Mouse (Mus musculus) heart, adult 2 months (tissue): ENCODE results near the gene Foxn2. TPM values are rescaled to one million over a fixed set of nuclear protein-coding genes. Genes with fewer than 3 reads are reported as not detected.
A peak's percentile ranks its signal among the peaks of the same experiment; 100 is the strongest.

ENCODE experiments used
- DNase-seq, 2 experiments: peaks; one replicate each; pipeline ENCODE4 v3.0.0; 2021
- H3K27ac ChIP-seq: fragments of 200-600 bp; 2 replicates; pipeline ENCODE4 v1.8.1; 2022
- H3K27me3 ChIP-seq: fragments of 200-500 bp; 2 replicates; pipeline ENCODE4 v1.6.1; 2012; ENCODE audit warnings: mild to moderate bottlenecking, low read length, inconsistent platforms, mixed read lengths; ENCODE audit not compliant: control insufficient read depth, insufficient read depth
- H3K36me3 ChIP-seq: fragments of 200-500 bp; 2 replicates; pipeline ENCODE4 v1.6.1; 2012; ENCODE audit warnings: low read length, inconsistent platforms; ENCODE audit not compliant: control insufficient read depth, insufficient read depth
- H3K4me1 ChIP-seq: fragments of 200-500 bp; 2 replicates; pipeline ENCODE4 v1.6.1; 2011; ENCODE audit warnings: low read length; ENCODE audit not compliant: control insufficient read depth, insufficient read depth
- H3K4me3 ChIP-seq: fragments of 200-600 bp; 2 replicates; pipeline ENCODE4 v1.8.1; 2022
- H3K79me2 ChIP-seq: fragments of 200-500 bp; replicated peaks from 2 replicates; pipeline ENCODE4 v1.6.1; 2012; ENCODE audit warnings: mild to moderate bottlenecking, inconsistent platforms, low read length, moderate library complexity, mixed read lengths; ENCODE audit not compliant: control insufficient read depth, insufficient read depth
- H3K9ac ChIP-seq: fragments of 200-500 bp; 2 replicates; pipeline ENCODE4 v1.6.1; 2012; ENCODE audit warnings: low read depth, mild to moderate bottlenecking, control low read depth, inconsistent platforms, low read length, mixed read lengths
- CTCF ChIP-seq: fragments of 200-600 bp; IDR thresholded peaks from 2 replicates; pipeline ENCODE4 v1.8.1; 2022; ENCODE audit warnings: antibody characterized with exemption, mild to moderate bottlenecking, moderate library complexity
- EP300 ChIP-seq: fragments of 200-500 bp; IDR thresholded peaks from 2 replicates; pipeline ENCODE4 v1.6.1; 2011; ENCODE audit warnings: low read depth, low read length, control low read depth; ENCODE audit not compliant: insufficient read depth
- POLR2A ChIP-seq: fragments of 200-500 bp; IDR thresholded peaks from 2 replicates; pipeline ENCODE4 v1.6.1; 2011; ENCODE audit warnings: mild to moderate bottlenecking, low read depth, low read length, control low read depth; ENCODE audit not compliant: insufficient read depth
- WGBS: fragments of 180-500 bp; shearing (Covaris S2); methylation state at CpG from one replicate; pipeline ENCODE4 v1.1.7; 2018; 5-methylcytosine and 5-hydroxymethylcytosine counted together
- intact Hi-C: fragments of 180-260 bp; cut with DNase I; formaldehyde crosslinking; loops from one replicate; pipeline ENCODE4 v1.15.1; 2025
- long read RNA-seq: library from polyadenylated mRNA; stranded (forward); transcript quantifications from one replicate; pipeline ENCODE4 v2.0.0, GENCODE M21; 2021
- polyA plus RNA-seq: library from polyadenylated mRNA; depleted of rRNA; stranded (reverse); fragments of >200 nt; gene quantifications from 2 replicates; pipeline ENCODE4 v1.2.3, GENCODE M21; 2012; rRNA removed
- total RNA-seq, 2 experiments: library from RNA; stranded (reverse); gene quantifications; 2 replicates each; pipeline ENCODE4 v1.2.3; 2021

The Foxn2 gene
- 1 to 10 TPM; 7.4 to 9.4 TPM for total RNA-seq
- polyA plus RNA-seq: 2.6 and 2.8 TPM in 2 replicates
- long read RNA-seq, full-length matches to known transcripts: 1 of 3 reads
- long read RNA-seq, partial matches to known transcripts: 0 of 3 reads
- long read RNA-seq, other reads (novel, unspliced or antisense): 2 of 3 reads

DNA sequence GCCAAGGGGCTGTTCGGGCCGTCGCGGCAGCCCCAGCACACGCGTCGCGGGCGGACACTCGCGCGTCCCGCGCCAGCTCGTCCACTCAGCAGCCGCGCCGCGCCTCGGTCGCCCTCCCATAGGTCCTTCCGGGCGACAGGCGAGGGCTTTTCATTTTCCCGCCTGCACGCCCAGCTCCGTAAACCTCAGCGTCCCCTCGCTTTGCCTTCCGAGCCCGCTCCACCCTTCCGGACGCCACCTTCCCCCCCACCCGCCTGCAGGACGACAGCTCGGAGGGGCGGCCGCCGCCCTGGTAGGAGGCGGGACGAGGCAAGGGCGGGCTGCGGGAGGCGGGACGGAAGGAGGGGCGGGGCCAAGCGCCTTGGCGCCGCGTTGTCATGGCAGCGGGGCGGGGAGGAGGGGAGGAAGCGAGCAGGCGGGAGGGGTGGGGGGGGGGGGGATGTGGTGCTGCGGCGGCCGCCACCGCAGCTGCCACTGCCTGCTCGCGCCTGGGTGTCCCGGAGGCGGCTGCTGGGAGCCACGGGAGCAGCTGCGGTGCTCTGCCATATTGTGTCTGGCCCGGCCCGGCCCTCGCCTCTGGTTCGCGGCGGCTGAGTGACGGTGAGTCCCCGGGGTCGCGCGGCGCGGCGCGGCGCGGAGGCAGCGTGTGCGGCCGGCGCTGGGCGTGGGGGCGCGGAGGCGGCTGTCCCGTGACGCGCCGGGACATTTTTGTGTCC, at the start of gene Foxn2:
Gene Foxn2 (plus strand): TSS at position 427 of the 716 bp plus-strand sequence.
- peak; percentile 96 to 98 for DNase-seq
- Histone ChIP-seq H3K27ac (peak within 1 kb of the TSS; percentile 86), H3K79me2 (no peaks in the 10 kb centered on the region), H3K27me3 (no peaks in the 10 kb centered on the region), H3K4me3 (peak within 1 kb of the TSS; percentile 91), H3K4me1 (no peaks in the 10 kb centered on the region; the same call in 1 of the 2 replicates), H3K9ac (peak within 1 kb of the TSS; percentile 91), H3K36me3 (no peaks in the 10 kb centered on the region)
- 1% methylated on average over 75 of the region's 93 CpGs for WGBS
- no peak for TF ChIP-seq EP300
- TF ChIP-seq POLR2A: peak; percentile 61
- TF ChIP-seq CTCF: no peak
- intact Hi-C loops: loop anchor here (2.0 to 5.0 kb wide), 4 partner anchors 72 to 373 kb away; partner anchors contain the start of gene Fbxo11

DNA sequence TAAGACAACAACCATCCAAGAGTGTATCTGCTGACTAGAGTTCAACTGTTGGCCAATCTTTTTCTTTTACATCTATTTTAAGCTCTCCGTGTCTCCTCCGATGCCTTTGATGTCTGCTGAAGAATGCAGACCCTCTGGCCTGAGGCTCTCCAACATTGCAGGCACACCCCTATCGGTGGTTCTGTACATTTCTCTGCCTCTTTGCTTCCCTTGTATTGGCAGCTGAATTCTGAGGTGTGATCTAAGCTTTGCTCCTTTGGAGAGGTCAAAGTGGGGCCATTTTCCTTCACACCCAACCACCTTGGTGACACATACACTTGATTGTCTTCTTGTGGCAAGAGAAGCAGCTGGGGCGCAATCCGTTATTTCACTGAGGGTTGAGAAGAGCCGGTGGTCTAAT, 43.0 kb upstream of the Foxn2 start:
- no peak overlapping the region for H3K4me3 ChIP-seq
- no peaks in the 10 kb centered on the region for H3K4me1 ChIP-seq
- no peaks in the 10 kb centered on the region for H3K36me3 ChIP-seq
- no peak for TF ChIP-seq CTCF
- TF ChIP-seq POLR2A: no peak
- TF ChIP-seq EP300: no peak
- no peaks in the 10 kb centered on the region for H3K79me2 ChIP-seq
- no peak overlapping the region for H3K9ac ChIP-seq
- intact Hi-C loops: no loop called here
- H3K27ac ChIP-seq: no peak overlapping the region
- WGBS: 78% methylated on average over 6 of the region's 6 CpGs
- H3K27me3 ChIP-seq: no peaks in the 10 kb centered on the region
- no peak for DNase-seq

DNA sequence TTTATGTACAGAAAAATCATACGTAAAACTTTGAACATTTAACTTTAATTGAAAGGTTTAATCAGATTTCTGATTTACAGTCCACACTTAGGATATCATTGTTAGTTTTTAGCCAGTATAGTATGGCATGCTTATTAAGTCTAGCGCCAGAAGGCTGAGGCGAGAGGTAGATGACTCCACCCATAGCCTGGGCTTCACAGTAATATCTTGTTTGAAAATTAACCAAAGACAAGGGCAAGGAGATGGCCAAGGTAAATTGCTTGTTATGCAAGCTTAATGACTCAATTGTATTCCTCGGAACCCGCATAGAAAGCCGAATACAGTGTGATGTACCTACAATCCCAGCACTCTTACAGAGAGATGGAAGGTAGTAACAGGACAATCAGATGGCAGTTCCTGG, 42.4 kb upstream of the Foxn2 start:
- intact Hi-C loops: no loop called here
- no peak overlapping the region for H3K4me3 ChIP-seq
- no peak overlapping the region for H3K27ac ChIP-seq
- no peaks in the 10 kb centered on the region for H3K36me3 ChIP-seq
- no peak for DNase-seq
- no peak overlapping the region for H3K9ac ChIP-seq
- H3K79me2 ChIP-seq: no peaks in the 10 kb centered on the region
- TF ChIP-seq CTCF: no peak
- no peak for TF ChIP-seq EP300
- no peak for TF ChIP-seq POLR2A
- 94% methylated on average over 6 of the region's 6 CpGs for WGBS
- H3K4me1 ChIP-seq: peaks cover 3% of the 10 kb centered on the region
- H3K27me3 ChIP-seq: no peaks in the 10 kb centered on the region

DNA sequence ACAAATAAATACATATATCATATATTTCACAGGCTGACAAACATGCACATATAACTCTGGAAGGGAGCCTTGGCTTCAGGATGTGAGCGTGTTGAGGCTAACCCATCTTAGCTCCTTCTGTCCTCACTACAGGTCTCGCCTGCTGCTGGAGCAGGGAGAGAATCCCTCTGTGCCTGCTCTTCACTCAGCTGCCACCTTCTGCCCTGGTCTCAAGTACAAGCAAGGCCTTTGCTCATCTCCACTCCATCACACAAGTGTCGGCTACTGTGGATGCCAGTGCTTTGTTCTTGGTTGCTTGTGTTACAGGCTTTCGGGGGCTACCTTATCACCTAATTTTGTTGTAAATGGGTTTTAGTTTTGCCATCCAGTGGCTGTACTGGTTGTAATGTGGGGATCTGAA, 41.7 kb upstream of the Foxn2 start:
- Histone ChIP-seq H3K27me3 (no peaks in the 10 kb centered on the region), H3K4me3 (no peak overlapping the region), H3K27ac (no peak overlapping the region), H3K4me1 (peaks cover 3% of the 10 kb centered on the region), H3K9ac (no peak overlapping the region), H3K79me2 (no peaks in the 10 kb centered on the region), H3K36me3 (no peaks in the 10 kb centered on the region)
- 88% methylated on average over 4 of the region's 4 CpGs for WGBS
- no peak for TF ChIP-seq EP300
- TF ChIP-seq POLR2A: no peak
- no peak for TF ChIP-seq CTCF
- no peak for DNase-seq
- intact Hi-C loops: no loop called here

DNA sequence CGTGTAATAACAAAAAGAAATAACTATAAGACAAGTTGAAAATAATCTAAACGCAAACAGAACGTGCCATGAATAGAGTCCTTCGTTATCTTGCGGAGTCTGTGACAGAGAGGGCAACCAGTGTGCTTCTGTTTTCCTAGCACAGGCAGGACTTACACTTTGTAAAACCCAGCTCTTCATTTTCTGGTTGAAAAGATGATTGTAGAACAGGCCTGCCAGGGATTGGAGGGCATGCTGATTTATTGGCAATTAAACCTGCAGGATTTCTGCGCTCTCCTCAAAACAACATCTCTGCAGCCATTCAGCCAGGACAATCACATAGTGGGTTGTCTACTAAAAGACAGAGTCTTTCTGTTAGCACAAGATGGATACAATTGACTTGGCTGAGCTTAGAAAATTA, 40.4 kb upstream of the Foxn2 start:
- Histone ChIP-seq H3K4me3 (no peak overlapping the region), H3K9ac (no peak overlapping the region), H3K4me1 (peaks cover 3% of the 10 kb centered on the region), H3K36me3 (no peaks in the 10 kb centered on the region), H3K27ac (no peak overlapping the region), H3K27me3 (no peaks in the 10 kb centered on the region; the same call in 1 of the 2 replicates), H3K79me2 (no peaks in the 10 kb centered on the region)
- TF ChIP-seq EP300: no peak
- no peak for TF ChIP-seq POLR2A
- TF ChIP-seq CTCF: no peak
- 63% methylated on average over 6 of the region's 6 CpGs for WGBS
- intact Hi-C loops: no loop called here
- no peak for DNase-seq

DNA sequence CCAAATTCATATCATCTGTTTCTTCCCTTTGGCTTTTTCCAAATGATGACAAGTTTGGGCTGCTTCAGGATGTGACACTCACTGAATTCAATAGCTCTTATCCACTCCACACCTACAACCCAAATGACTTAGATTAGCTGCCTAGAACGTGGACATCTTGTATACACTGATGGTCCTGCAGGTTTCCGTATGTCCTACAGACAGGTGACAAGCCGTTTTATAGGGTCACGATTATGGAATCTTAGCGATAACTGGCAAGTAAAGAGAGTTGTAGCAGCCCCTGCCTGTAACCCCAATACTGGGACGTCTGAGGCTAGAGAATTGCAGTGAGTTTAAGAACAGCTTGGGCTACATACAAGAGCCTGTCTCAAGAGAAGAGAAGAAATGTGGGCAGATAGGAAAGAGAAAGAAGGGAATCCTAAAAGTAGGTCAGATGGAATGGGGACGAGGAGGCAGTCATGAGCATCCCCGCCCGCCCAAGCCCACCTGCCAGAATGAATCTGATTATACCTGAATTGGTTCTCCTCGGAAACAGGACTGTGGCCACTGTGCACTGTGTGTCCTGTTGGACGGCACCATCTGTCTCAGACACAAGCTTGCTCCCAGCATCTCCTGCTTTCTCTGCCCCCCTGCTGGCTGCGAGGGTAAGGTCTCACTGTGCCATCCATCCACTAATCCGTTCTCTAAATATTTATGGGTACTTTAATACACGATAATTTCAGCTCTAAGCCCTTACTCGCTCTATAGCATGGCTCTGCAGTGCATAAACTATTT, 39.6 kb upstream of the Foxn2 start:
- no peak overlapping the region for H3K9ac ChIP-seq
- H3K4me3 ChIP-seq: no peak overlapping the region
- H3K27ac ChIP-seq: no peak overlapping the region
- H3K27me3 ChIP-seq: peaks cover 2% of the 10 kb centered on the region; the same call in 1 of the 2 replicates
- WGBS: 72% methylated on average over 15 of the region's 15 CpGs
- intact Hi-C loops: no loop called here
- no peak for TF ChIP-seq CTCF
- no peak for TF ChIP-seq EP300
- no peak for TF ChIP-seq POLR2A
- H3K4me1 ChIP-seq: peaks cover 5% of the 10 kb centered on the region
- no peak for DNase-seq
- no peaks in the 10 kb centered on the region for H3K79me2 ChIP-seq
- H3K36me3 ChIP-seq: no peaks in the 10 kb centered on the region
